In the genomic region with DNA sequence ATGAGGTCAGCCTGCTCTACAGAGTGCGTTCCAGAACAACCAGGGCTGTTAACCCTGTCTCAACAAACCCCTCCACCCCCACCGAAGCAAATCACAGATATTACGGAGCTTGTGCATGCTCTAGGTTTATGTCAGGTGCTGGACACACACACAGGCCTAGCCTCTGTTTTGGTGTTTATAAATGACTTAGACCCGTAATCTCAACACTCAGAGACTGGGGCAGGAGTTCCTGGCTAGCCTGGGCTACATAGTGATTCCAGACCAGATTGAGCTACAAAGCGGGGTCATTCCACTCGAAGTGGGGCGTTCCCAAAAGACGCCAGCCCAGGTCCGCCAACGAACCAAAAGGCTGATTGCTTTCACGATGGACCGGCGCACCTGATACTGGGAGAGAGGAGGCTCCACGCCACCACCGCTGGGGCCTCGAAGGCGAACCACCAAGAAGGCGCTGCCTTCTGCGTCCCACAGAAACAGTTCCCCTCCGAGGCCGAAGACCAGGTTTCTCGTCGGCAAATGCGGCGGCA, we compare ENCODE assay signal across 8 mouse cellular contexts. TPM values are rescaled to one million over a fixed set of nuclear protein-coding genes. Genes with fewer than 3 reads are reported as not detected.
DNase-seq lines count a peak whose midpoint lies in the region; ATAC-seq and TF ChIP-seq lines count a peak whose summit lies in the region.

No protein-coding gene starts in this region.

- peak overlapping the region; percentile 81 for H3K9ac ChIP-seq in kidney, embryonic 15.5 days
- H3K9ac ChIP-seq in forebrain, embryonic 12.5 days, result peak overlapping the region; percentile 87
- peak overlapping the region; percentile 82 for H3K9ac ChIP-seq in liver, adult 2 months (ENCODE audit: low read depth, low read length)
- H3K9ac ChIP-seq in stomach, embryonic 15.5 days, result peak overlapping the region; percentile 90

- H3K4me2 ChIP-seq in kidney, embryonic 15.5 days, result peak overlapping the region; percentile 79
- H3K4me2 ChIP-seq in forebrain, embryonic 12.5 days, result peak overlapping the region; percentile 75
- peak overlapping the region; percentile 66 for H3K4me2 ChIP-seq in stomach, embryonic 15.5 days

- DNase-seq in kidney, postnatal 25 days, result no peak
- peak; percentile 69 for DNase-seq in ZHBTc4 (ENCODE audit: low read depth, low spot score)
- DNase-seq in liver, adult 2 months (ENCODE audit: extremely low read depth, low read depth, low spot score), result peak; percentile 51
- DNase-seq in gastrocnemius, postnatal 36 days, result no peak
- DNase-seq in thymus, adult 18-20 months, result no peak

- peaks cover 15% of the 10 kb centered on the region; the same call in 1 of the 2 replicates for H3K79me2 ChIP-seq in liver, adult 2 months (ENCODE audit: control insufficient read depth, insufficient read depth, low read length)

- H3K9me3 ChIP-seq in kidney, embryonic 15.5 days (replicated peaks), result no peaks in the 10 kb centered on the region
- no peaks in the 10 kb centered on the region for H3K9me3 ChIP-seq in forebrain, embryonic 12.5 days
- H3K9me3 ChIP-seq in stomach, embryonic 15.5 days, result no peaks in the 10 kb centered on the region

- H3K36me3 ChIP-seq in kidney, embryonic 15.5 days, result peaks cover 49% of the 10 kb centered on the region
- H3K36me3 ChIP-seq in forebrain, embryonic 12.5 days (replicated peaks), result peaks cover 42% of the 10 kb centered on the region
- peaks cover 26% of the 10 kb centered on the region for H3K36me3 ChIP-seq in liver, adult 2 months (ENCODE audit: control insufficient read depth, insufficient read depth, low read length)
- H3K36me3 ChIP-seq in stomach, embryonic 15.5 days, result peaks cover 23% of the 10 kb centered on the region

- no peak for TF ChIP-seq POLR2A in liver, adult 2 months (IDR thresholded peaks at IDR 0.05; ENCODE audit: extremely low read depth, insufficient read depth, low read length)

- no peak for TF ChIP-seq CTCF in liver, adult 2 months (IDR thresholded peaks at IDR 0.05; ENCODE audit: low read depth, low read length)

- intact Hi-C loops in gastrocnemius, postnatal 36 days (cut with DNase I), result no loop called here

- peak overlapping the region; percentile 88 for H3K27ac ChIP-seq in kidney, embryonic 15.5 days
- H3K27ac ChIP-seq in forebrain, embryonic 12.5 days, result peak overlapping the region; percentile 89
- H3K27ac ChIP-seq in liver, adult 2 months (replicated peaks; ENCODE audit: insufficient read depth, low read depth, low read length), result peak overlapping the region; percentile 65
- H3K27ac ChIP-seq in stomach, embryonic 15.5 days, result peak overlapping the region; percentile 84

- H3K4me1 ChIP-seq in kidney, embryonic 15.5 days, result peaks cover 13% of the 10 kb centered on the region
- peaks cover 22% of the 10 kb centered on the region for H3K4me1 ChIP-seq in forebrain, embryonic 12.5 days
- H3K4me1 ChIP-seq in liver, adult 2 months (ENCODE audit: control insufficient read depth, insufficient read depth, low read length), result peaks cover 13% of the 10 kb centered on the region
- H3K4me1 ChIP-seq in stomach, embryonic 15.5 days, result peaks cover 8% of the 10 kb centered on the region

- ATAC-seq in kidney, embryonic 15.5 days (replicated peaks; ENCODE audit: low FRiP score), result peak; percentile 24; the same call in 1 of the 2 replicates
- ATAC-seq in forebrain, embryonic 12.5 days (ENCODE audit: low FRiP score), result peak; percentile 22; the same call in 1 of the 2 replicates
- no peak for ATAC-seq in stomach, embryonic 15.5 days (ENCODE audit: insufficient read depth, low FRiP score, low read depth)

- under 1% methylated on average over 25 of the region's 25 CpGs for WGBS in kidney, embryonic 15.5 days
- under 1% methylated on average over 25 of the region's 25 CpGs for WGBS in forebrain, embryonic 12.5 days
- WGBS in liver, adult 2 months, result under 1% methylated on average over 25 of the region's 25 CpGs
- WGBS in stomach, embryonic 15.5 days, result under 1% methylated on average over 25 of the region's 25 CpGs

- peak overlapping the region; percentile 69 for H3K4me3 ChIP-seq in kidney, embryonic 15.5 days (replicated peaks)
- peak overlapping the region; percentile 88 for H3K4me3 ChIP-seq in forebrain, embryonic 12.5 days (replicated peaks)
- peak overlapping the region; percentile 83 for H3K4me3 ChIP-seq in liver, adult 2 months (ENCODE audit: insufficient read depth, low read depth, low read length)
- peak overlapping the region; percentile 85 for H3K4me3 ChIP-seq in stomach, embryonic 15.5 days (replicated peaks)

- H3K27me3 ChIP-seq in kidney, embryonic 15.5 days, result no peaks in the 10 kb centered on the region
- H3K27me3 ChIP-seq in forebrain, embryonic 12.5 days, result no peaks in the 10 kb centered on the region
- H3K27me3 ChIP-seq in liver, adult 2 months (ENCODE audit: control insufficient read depth, insufficient read depth, low read length), result no peaks in the 10 kb centered on the region
- H3K27me3 ChIP-seq in stomach, embryonic 15.5 days (replicated peaks), result no peaks in the 10 kb centered on the region

RNA-seq across cellular contexts. Expression of a gene that starts 0.4 kb away (rescaled TPM):
- polyA plus RNA-seq in kidney, embryonic 15.5 days (2015; fragmentation: Nextera tagmentation; extraction: Ambion mirVana), result 128 and 131 TPM in 2 replicates
- 158 and 163 TPM in 2 replicates for polyA plus RNA-seq in forebrain, embryonic 12.5 days (2016; fragmentation: Nextera tagmentation; extraction: Ambion mirVana)
- 26.9 and 28.9 TPM in 2 replicates for total RNA-seq in liver, adult 2 months (2014; rRNA removed)
- polyA plus RNA-seq in liver, adult 2 months (2012; rRNA removed), result 11.6 and 14.3 TPM in 2 replicates
- 108 and 112 TPM in 2 replicates for polyA plus RNA-seq in stomach, embryonic 15.5 days (2015; fragmentation: Nextera tagmentation; extraction: Ambion mirVana)
- 10 to 100 TPM; 26.5 to 32.2 TPM for total RNA-seq in gastrocnemius, postnatal 36 days (2021)

RNA-seq across cellular contexts. Expression of a gene that starts 0.7 kb away (rescaled TPM):
- polyA plus RNA-seq in kidney, embryonic 15.5 days (2015; fragmentation: Nextera tagmentation; extraction: Ambion mirVana), result 68.3 and 76.2 TPM in 2 replicates
- 83.9 and 89.5 TPM in 2 replicates for polyA plus RNA-seq in forebrain, embryonic 12.5 days (2016; fragmentation: Nextera tagmentation; extraction: Ambion mirVana)
- 48.1 and 51.5 TPM in 2 replicates for total RNA-seq in liver, adult 2 months (2014; rRNA removed)
- polyA plus RNA-seq in liver, adult 2 months (2012; rRNA removed), result 32.5 and 38.5 TPM in 2 replicates
- 67.1 and 69.0 TPM in 2 replicates for polyA plus RNA-seq in stomach, embryonic 15.5 days (2015; fragmentation: Nextera tagmentation; extraction: Ambion mirVana)
- total RNA-seq in gastrocnemius, postnatal 36 days (2021), result 10 to 100 TPM; 11.2 to 13.7 TPM

RNA-seq across cellular contexts. Expression of a gene that starts 13.5 kb away (rescaled TPM):
- 286 and 311 TPM in 2 replicates for polyA plus RNA-seq in kidney, embryonic 15.5 days (2015; fragmentation: Nextera tagmentation; extraction: Ambion mirVana)
- 249 and 252 TPM in 2 replicates for polyA plus RNA-seq in forebrain, embryonic 12.5 days (2016; fragmentation: Nextera tagmentation; extraction: Ambion mirVana)
- total RNA-seq in liver, adult 2 months (2014; rRNA removed), result 39.0 and 51.7 TPM in 2 replicates
- polyA plus RNA-seq in liver, adult 2 months (2012; rRNA removed), result 128 and 152 TPM in 2 replicates
- polyA plus RNA-seq in stomach, embryonic 15.5 days (2015; fragmentation: Nextera tagmentation; extraction: Ambion mirVana), result 268 and 283 TPM in 2 replicates
- total RNA-seq in gastrocnemius, postnatal 36 days (2021), result 100 to 1,000 TPM in 1 of 2 experiments, 10 to 100 TPM in 1; 96.4 to 119 TPM

RNA-seq across cellular contexts. Expression of a gene that starts 34.9 kb away (rescaled TPM):
- polyA plus RNA-seq in kidney, embryonic 15.5 days (2015; fragmentation: Nextera tagmentation; extraction: Ambion mirVana), result 22.1 and 22.9 TPM in 2 replicates
- 20.9 and 22.3 TPM in 2 replicates for polyA plus RNA-seq in forebrain, embryonic 12.5 days (2016; fragmentation: Nextera tagmentation; extraction: Ambion mirVana)
- 7.8 and 9.0 TPM in 2 replicates for total RNA-seq in liver, adult 2 months (2014; rRNA removed)
- polyA plus RNA-seq in liver, adult 2 months (2012; rRNA removed), result 13.8 and 22.0 TPM in 2 replicates
- 16.4 and 16.6 TPM in 2 replicates for polyA plus RNA-seq in stomach, embryonic 15.5 days (2015; fragmentation: Nextera tagmentation; extraction: Ambion mirVana)
- total RNA-seq in gastrocnemius, postnatal 36 days (2021), result 1 to 10 TPM; 6.5 to 8.0 TPM

RNA-seq across cellular contexts. Expression of a gene that starts 50.1 kb away (rescaled TPM):
- 41.1 and 43.8 TPM in 2 replicates for polyA plus RNA-seq in kidney, embryonic 15.5 days (2015; fragmentation: Nextera tagmentation; extraction: Ambion mirVana)
- 60.7 and 66.1 TPM in 2 replicates for polyA plus RNA-seq in forebrain, embryonic 12.5 days (2016; fragmentation: Nextera tagmentation; extraction: Ambion mirVana)
- total RNA-seq in liver, adult 2 months (2014; rRNA removed), result 7.8 and 9.7 TPM in 2 replicates
- 2.7 and 3.0 TPM in 2 replicates for polyA plus RNA-seq in liver, adult 2 months (2012; rRNA removed)
- 37.7 and 40.0 TPM in 2 replicates for polyA plus RNA-seq in stomach, embryonic 15.5 days (2015; fragmentation: Nextera tagmentation; extraction: Ambion mirVana)
- 1 to 10 TPM; 3.3 to 4.0 TPM for total RNA-seq in gastrocnemius, postnatal 36 days (2021)

Comparison
In these comparisons a context has a peak if more than half of its experiments do, and no peak if none do; other contexts are left out.
1. DNase-seq: peak in ZHBTc4 (single experiment) and liver, adult 2 months (single experiment); none in kidney, postnatal 25 days (0 of 2), gastrocnemius, postnatal 36 days (0 of 2) and thymus, adult 18-20 months (0 of 2).
2. Peak in every context shown above with its lines, with median percentiles within 50 percentile points of each other: H3K27ac ChIP-seq, H3K4me2 ChIP-seq, H3K4me3 ChIP-seq and H3K9ac ChIP-seq.